Mouse (Mus musculus) hindbrain, embryonic 11.5 days (tissue): ENCODE measurements at regions not wholly inside any gene's neighbourhood (a gene's known extent, or its start where the extent isn't known, plus 50 kb on each side); places are given as distances from the start of the nearest gene placed in this dataset.
A peak's percentile ranks its signal among the peaks of the same experiment; 100 is the strongest.

ENCODE experiments used
- ATAC-seq: fragments of 200-750 bp; cut with Nextera tagmentation; 2 replicates; pipeline ENCODE4 v1.8.0; 2017; ENCODE audit warnings: mild to moderate bottlenecking, moderate TSS enrichment, moderate library complexity; ENCODE audit not compliant: low FRiP score
- DNase-seq: peaks from one replicate; pipeline ENCODE4 v3.0.0-alpha.2; 2015; ENCODE audit warnings: low spot score
- H3K27ac ChIP-seq: fragments of 300-500 bp; sonication (generic); 2 replicates; pipeline ENCODE4 v1.5.1; 2014; ENCODE audit warnings: mild to moderate bottlenecking, low read depth, low read length
- H3K27me3 ChIP-seq: fragments of 300-500 bp; sonication (generic); 2 replicates; pipeline ENCODE4 v1.6.1; 2014; ENCODE audit warnings: mild to moderate bottlenecking, low read length, moderate library complexity, mixed read lengths; ENCODE audit not compliant: control insufficient read depth, insufficient read depth
- H3K36me3 ChIP-seq: fragments of 300-500 bp; sonication (generic); 2 replicates; pipeline ENCODE4 v1.6.1; 2014; ENCODE audit warnings: mild to moderate bottlenecking, low read length, moderate library complexity, mixed read lengths; ENCODE audit not compliant: control insufficient read depth, insufficient read depth
- H3K4me1 ChIP-seq: fragments of 300-500 bp; sonication (generic); replicated peaks from 2 replicates; pipeline ENCODE4 v1.6.1; 2014; ENCODE audit warnings: low read length, mixed read lengths; ENCODE audit not compliant: control insufficient read depth, insufficient read depth
- H3K4me2 ChIP-seq: fragments of 300-500 bp; sonication (generic); replicated peaks from 2 replicates; pipeline ENCODE4 v1.6.1; 2014; ENCODE audit warnings: mild to moderate bottlenecking, low read depth, low read length
- H3K4me3 ChIP-seq: fragments of 300-500 bp; sonication (generic); 2 replicates; pipeline ENCODE4 v1.5.1; 2014; ENCODE audit warnings: low read depth, low read length
- H3K9ac ChIP-seq: fragments of 300-500 bp; sonication (generic); 2 replicates; pipeline ENCODE4 v1.6.1; 2014; ENCODE audit warnings: low read depth, low read length
- H3K9me3 ChIP-seq: fragments of 300-500 bp; sonication (generic); 2 replicates; pipeline ENCODE4 v1.6.1; 2016; ENCODE audit warnings: low read length; ENCODE audit not compliant: control insufficient read depth
- WGBS: fragments of 180-500 bp; shearing (Covaris S2); extraction: QIAGEN DNeasy Blood & Tissue Kit; methylation state at CpG from one replicate; pipeline ENCODE4 v1.1.7; 2014; 5-methylcytosine and 5-hydroxymethylcytosine counted together

DNA sequence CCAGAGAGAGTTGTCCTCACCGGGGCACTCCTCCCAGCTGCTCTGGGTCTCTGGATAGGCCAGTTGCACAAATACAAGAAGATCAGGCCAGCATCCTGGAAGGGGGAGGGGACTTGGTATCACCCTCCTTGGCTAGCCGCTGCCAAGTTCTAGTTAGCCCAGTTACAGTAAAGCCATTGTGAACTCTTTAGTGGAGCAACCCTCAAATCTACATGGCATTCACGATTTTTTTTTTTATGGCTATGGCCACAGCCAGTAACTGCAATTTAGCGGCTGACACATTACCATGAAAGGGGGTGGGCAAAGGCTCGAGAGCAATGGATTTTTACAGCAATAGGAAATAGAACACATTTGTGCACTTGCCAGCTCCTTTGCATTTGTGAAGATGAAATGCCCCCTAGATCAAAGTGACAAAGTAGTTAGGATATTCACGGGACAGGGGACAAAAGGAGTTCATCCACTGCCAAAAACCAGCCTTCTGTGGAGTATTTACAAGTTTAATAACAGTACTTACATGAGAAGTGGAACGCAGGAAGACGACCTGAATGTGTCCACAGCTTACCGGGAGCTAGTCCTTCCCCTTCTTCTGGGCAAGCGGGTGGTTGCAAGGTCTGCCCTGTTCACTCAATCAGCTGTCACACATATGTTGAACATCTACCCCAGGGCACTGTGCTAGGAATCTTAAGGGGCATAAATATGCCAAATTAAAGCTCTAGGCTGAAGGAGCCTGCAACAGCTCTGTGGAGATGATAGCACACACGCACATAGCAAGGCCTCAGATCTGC lies 177.9 kb upstream of the Dio2 start:
- no peaks in the 10 kb centered on the region for H3K27me3 ChIP-seq

GRCm38 (mm10) chr12:90903991-90904390 lies 165.8 kb upstream of the Dio2 start:
- Histone ChIP-seq H3K9ac (no peak overlapping the region), H3K27me3 (no peaks in the 10 kb centered on the region), H3K9me3 (no peaks in the 10 kb centered on the region), H3K36me3 (no peaks in the 10 kb centered on the region), H3K4me2 (no peak overlapping the region), H3K4me3 (no peak overlapping the region), H3K4me1 (no peaks in the 10 kb centered on the region), H3K27ac (no peak overlapping the region)
- DNase-seq = peak; percentile 20
- WGBS = 75% methylated on average over 6 of the region's 6 CpGs
- no peak for ATAC-seq

More for the DNA sequence above, 177.9 kb upstream of the Dio2 start:
- Histone ChIP-seq H3K9me3 (no peaks in the 10 kb centered on the region), H3K4me3 (no peak overlapping the region), H3K27ac (no peak overlapping the region), H3K4me2 (no peak overlapping the region), H3K9ac (no peak overlapping the region), H3K4me1 (no peaks in the 10 kb centered on the region), H3K36me3 (no peaks in the 10 kb centered on the region)
- no peak for ATAC-seq
- WGBS = 84% methylated on average over 11 of the region's 11 CpGs
- DNase-seq = no peak

DNA sequence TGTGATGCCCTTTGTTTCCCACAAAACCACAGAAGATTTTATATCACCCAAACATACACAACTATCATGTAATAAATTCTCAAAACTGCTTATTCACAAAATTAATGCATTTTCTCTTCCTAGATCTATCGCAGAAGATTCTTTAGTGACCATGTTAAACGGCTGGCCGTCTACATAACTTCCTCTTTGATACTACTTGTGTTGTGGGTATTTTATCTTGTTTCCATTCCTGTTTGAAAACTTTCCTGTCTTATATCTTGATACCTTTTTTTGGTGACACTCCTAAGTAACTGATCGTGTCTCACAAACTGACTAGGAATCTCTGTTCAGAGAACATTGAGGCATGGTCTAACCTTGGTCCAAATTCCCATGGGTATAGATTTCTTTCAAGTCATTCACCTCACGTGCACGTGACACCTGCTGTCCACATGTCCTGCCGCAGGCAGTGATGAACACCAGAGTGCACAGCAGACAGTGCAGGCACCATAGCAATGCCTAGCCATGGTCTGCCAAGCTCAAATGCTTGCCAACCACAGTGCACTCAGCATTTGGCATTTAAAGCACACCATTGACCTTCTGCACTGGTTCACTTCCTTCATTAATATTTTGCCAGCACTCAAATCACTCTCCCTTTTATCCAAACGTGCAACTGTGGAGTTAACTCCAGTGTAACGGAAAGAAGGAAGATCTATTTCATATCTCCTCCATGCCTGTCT lies 155.6 kb upstream of the Dio2 start:
- Histone ChIP-seq H3K36me3 (no peaks in the 10 kb centered on the region), H3K9me3 (no peaks in the 10 kb centered on the region), H3K4me3 (no peak overlapping the region), H3K27me3 (no peaks in the 10 kb centered on the region), H3K9ac (no peak overlapping the region), H3K27ac (no peak overlapping the region), H3K4me1 (no peaks in the 10 kb centered on the region), H3K4me2 (no peak overlapping the region)
- ATAC-seq (no peak), DNase-seq (no peak)
- WGBS = 88% methylated on average over 9 of the region's 9 CpGs

GRCm38 (mm10) chr12:90876230-90877005 lies 138.2 kb upstream of the Dio2 start:
- no peak overlapping the region for H3K27ac ChIP-seq
- no peak for DNase-seq
- H3K9me3 ChIP-seq = no peaks in the 10 kb centered on the region
- H3K4me3 ChIP-seq = no peak overlapping the region
- ATAC-seq = no peak
- H3K27me3 ChIP-seq = no peaks in the 10 kb centered on the region
- H3K9ac ChIP-seq = no peak overlapping the region
- 77% methylated on average over 5 of the region's 5 CpGs for WGBS
- no peaks in the 10 kb centered on the region for H3K4me1 ChIP-seq
- H3K36me3 ChIP-seq = no peaks in the 10 kb centered on the region
- H3K4me2 ChIP-seq = no peak overlapping the region

DNA sequence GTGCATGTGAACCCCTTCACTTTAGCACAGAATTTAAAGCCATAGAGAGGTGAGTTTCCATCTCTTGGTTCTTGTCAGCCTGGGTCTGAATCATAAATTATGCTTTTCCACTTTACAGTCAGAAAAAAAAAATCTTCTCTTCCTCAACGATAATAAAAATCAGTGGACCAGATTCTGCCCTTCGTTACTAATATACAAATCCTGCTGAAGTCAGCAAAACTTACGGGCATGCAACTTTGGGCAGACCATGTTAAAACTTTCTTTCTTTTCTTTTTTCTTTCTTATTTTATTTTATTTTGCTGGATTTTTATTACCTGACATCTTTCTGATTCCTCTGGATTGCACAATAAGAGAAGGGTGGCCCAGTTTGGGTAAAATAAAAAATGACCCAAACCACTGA lies 136.6 kb upstream of the Dio2 start:
- Histone ChIP-seq H3K27ac (no peak overlapping the region), H3K4me1 (no peaks in the 10 kb centered on the region), H3K4me3 (no peak overlapping the region), H3K36me3 (no peaks in the 10 kb centered on the region), H3K27me3 (no peaks in the 10 kb centered on the region), H3K9ac (no peak overlapping the region), H3K9me3 (no peaks in the 10 kb centered on the region), H3K4me2 (no peak overlapping the region)
- WGBS = 94% methylated on average over 3 of the region's 3 CpGs
- DNase-seq = no peak
- no peak for ATAC-seq

DNA sequence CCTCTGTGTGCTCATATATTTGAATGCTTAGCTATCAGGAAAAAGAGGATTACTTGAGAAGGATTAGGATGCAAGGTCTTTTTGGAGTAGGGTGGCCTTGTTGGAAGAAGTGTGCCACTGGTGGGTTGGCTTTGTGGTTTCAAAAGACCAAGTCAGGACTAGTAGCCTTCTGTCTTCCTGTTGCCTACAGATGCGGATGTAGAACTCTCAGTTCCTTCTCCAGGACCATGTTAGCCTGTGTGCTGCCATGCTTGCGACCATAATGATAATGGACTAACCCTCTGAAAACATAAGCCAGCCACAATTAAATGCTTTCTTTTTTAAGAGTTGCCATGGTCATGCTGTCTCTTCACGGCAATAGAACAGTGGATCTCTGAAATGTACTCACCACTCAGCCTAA lies 135.7 kb upstream of the Dio2 start:
- Histone ChIP-seq H3K9me3 (no peaks in the 10 kb centered on the region), H3K27ac (no peak overlapping the region), H3K27me3 (no peaks in the 10 kb centered on the region), H3K4me2 (no peak overlapping the region), H3K36me3 (no peaks in the 10 kb centered on the region), H3K4me1 (no peaks in the 10 kb centered on the region), H3K9ac (no peak overlapping the region), H3K4me3 (no peak overlapping the region)
- DNase-seq = no peak
- no peak for ATAC-seq
- 86% methylated on average over 3 of the region's 3 CpGs for WGBS

- DNase-seq = no peak
Measured at GRCm38 (mm10) chr12:90866597-90866996, 128.4 kb upstream of the Dio2 start.

GRCm38 (mm10) chr12:90862632-90863031 lies 124.4 kb upstream of the Dio2 start:
- Histone ChIP-seq H3K9me3 (no peaks in the 10 kb centered on the region), H3K4me2 (no peak overlapping the region), H3K27ac (no peak overlapping the region), H3K36me3 (no peaks in the 10 kb centered on the region), H3K9ac (no peak overlapping the region), H3K27me3 (no peaks in the 10 kb centered on the region), H3K4me1 (no peaks in the 10 kb centered on the region), H3K4me3 (no peak overlapping the region)
- DNase-seq (no peak), ATAC-seq (no peak)
- WGBS = 93% methylated on average over 3 of the region's 3 CpGs

More at GRCm38 (mm10) chr12:90866597-90866996, 128.4 kb upstream of the Dio2 start:
- H3K4me1 ChIP-seq = no peaks in the 10 kb centered on the region
- no peak overlapping the region for H3K4me3 ChIP-seq
- no peak overlapping the region for H3K4me2 ChIP-seq
- no peaks in the 10 kb centered on the region for H3K9me3 ChIP-seq
- no peaks in the 10 kb centered on the region for H3K36me3 ChIP-seq
- WGBS = 90% methylated on average over 4 of the region's 4 CpGs
- ATAC-seq = no peak
- no peak overlapping the region for H3K9ac ChIP-seq
- no peaks in the 10 kb centered on the region for H3K27me3 ChIP-seq
- H3K27ac ChIP-seq = no peak overlapping the region
